Mouse (Mus musculus): ENCODE data around the gene Il18r1.
A peak's percentile ranks its signal among the peaks of the same experiment; 100 is the strongest.

Il18r1 gene

GRCm38 (mm10) chr1:40494594-40494993 is 29.2 kb downstream of the Il18r1 start:
- DNase-seq (ENCODE audit: low spot score in 2 of 2): no peak

- no peak for DNase-seq (ENCODE audit: low spot score in 2 of 2)
Observed at GRCm38 (mm10) chr1:40499708-40500107, 34.4 kb downstream of the Il18r1 start.

- no peak for DNase-seq (ENCODE audit: low spot score in 2 of 2)
Observed at GRCm38 (mm10) chr1:40501126-40501525, 35.8 kb downstream of the Il18r1 start.

- no peak for DNase-seq (ENCODE audit: low spot score in 2 of 2)
Observed at GRCm38 (mm10) chr1:40501546-40502398, 36.4 kb downstream of the Il18r1 start.

- DNase-seq (ENCODE audit: low spot score in 2 of 2): no peak
Observed at GRCm38 (mm10) chr1:40504548-40504947, 39.2 kb downstream of the Il18r1 start.

- no peak for DNase-seq (ENCODE audit: low spot score in 2 of 2)
Observed at GRCm38 (mm10) chr1:40514851-40515585, 49.7 kb downstream of the Il18r1 start, which contains the start of gene Il18rap. Il18rap (plus strand) TSS chr1:40515362.

- DNase-seq (ENCODE audit: low spot score in 2 of 2): no peak
Observed at GRCm38 (mm10) chr1:40516364-40516763, 51.0 kb downstream of the Il18r1 start.

GRCm38 (mm10) chr1:40522918-40523317 is 57.6 kb downstream of the Il18r1 start:
- no peak for DNase-seq (ENCODE audit: low spot score in 2 of 2)

GRCm38 (mm10) chr1:40523971-40524722 is 58.8 kb downstream of the Il18r1 start:
- DNase-seq (ENCODE audit: low spot score in 2 of 2): no peak

- DNase-seq (ENCODE audit: low spot score in 2 of 2): no peak
Observed at GRCm38 (mm10) chr1:40529287-40529686, 63.9 kb downstream of the Il18r1 start.

GRCm38 (mm10) chr1:40537577-40537976 is 72.2 kb downstream of the Il18r1 start:
- no peak for DNase-seq (ENCODE audit: low spot score in 2 of 2)

GRCm38 (mm10) chr1:40544650-40545049 is 79.3 kb downstream of the Il18r1 start:
- peak; percentile 54 to 72 for DNase-seq (ENCODE audit: low spot score in 2 of 2)

GRCm38 (mm10) chr1:40546645-40547044 is 81.3 kb downstream of the Il18r1 start:
- DNase-seq (ENCODE audit: low spot score in 2 of 2): no peak

- no peak for DNase-seq (ENCODE audit: low spot score in 2 of 2)
Observed at GRCm38 (mm10) chr1:40547064-40547572, 81.8 kb downstream of the Il18r1 start.

- DNase-seq (ENCODE audit: low spot score in 2 of 2): no peak
Observed at GRCm38 (mm10) chr1:40547762-40548161, 82.4 kb downstream of the Il18r1 start.

Data from right cerebral cortex, postnatal 10 days (tissue).